Mouse (Mus musculus): ENCODE measurements around the gene Acyp2.

The Acyp2 gene

GRCm38 (mm10) chr11:30578931-30579330 is 70.5 kb downstream of the Acyp2 start:
- no peak for DNase-seq

- DNase-seq: peak; percentile 55
Measured at GRCm38 (mm10) chr11:30572790-30573395, 76.5 kb downstream of the Acyp2 start.

GRCm38 (mm10) chr11:30570568-30570967 is 78.8 kb downstream of the Acyp2 start:
- DNase-seq: no peak

GRCm38 (mm10) chr11:30560215-30560614 is 89.2 kb downstream of the Acyp2 start:
- no peak for DNase-seq

DNA sequence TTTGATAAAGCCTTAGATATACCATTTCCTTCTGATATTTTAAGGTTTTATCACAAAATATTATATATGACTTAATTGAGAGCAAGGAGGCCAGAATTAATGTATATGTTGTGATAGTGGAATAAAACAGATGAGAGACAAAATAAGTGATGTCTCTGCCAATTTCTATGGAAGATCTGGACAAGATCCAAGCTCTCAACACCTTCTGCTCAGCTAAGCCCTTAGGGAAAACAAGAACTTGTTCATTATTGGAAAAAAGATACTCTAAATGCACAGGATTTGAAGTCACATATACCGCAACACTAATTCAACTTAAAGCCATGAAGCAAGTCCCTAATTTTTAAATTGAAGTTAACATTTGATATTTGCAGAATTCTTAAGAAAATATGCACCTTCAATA is 96.0 kb downstream of the Acyp2 start:
- DNase-seq: no peak

DNA sequence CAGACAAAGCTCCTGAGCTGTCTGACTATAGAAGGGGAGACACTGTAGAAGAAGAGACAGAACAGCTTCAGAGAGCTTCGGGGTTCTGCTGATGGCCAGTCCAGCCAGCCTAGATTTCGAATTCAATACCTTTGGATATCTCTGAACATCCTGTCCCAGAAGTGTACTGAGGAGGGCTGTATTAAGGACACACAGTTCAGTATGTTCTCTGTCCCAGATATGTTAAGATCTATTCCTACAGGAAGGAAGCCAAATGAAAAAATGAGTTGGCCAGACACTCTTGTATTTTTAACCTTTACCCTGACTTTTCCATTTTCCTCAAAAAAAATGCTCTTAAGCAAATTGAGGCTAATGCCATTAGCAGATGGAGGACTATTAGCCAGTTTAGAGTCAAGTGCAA is 132.3 kb downstream of the Acyp2 start:
- DNase-seq: no peak

DNA sequence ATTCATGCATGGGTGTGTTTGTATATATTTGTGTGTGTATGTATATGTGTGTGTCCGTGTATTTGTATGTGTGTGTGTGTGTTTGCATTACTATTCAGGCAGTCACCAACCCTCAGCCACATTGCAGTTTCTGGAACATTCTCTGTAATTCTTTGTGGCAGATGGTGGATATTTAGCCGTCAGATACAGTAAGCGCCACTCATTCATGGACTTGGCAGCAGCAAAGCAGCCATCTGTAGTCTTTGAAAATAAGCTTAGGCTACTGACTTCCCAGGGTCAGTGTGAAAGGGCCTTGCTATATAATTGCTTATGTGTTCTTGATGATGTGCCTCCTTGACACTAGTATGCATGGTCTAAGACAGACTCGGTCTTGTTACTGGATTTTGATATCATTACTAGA is 141.2 kb downstream of the Acyp2 start:
- no peak for DNase-seq

DNA sequence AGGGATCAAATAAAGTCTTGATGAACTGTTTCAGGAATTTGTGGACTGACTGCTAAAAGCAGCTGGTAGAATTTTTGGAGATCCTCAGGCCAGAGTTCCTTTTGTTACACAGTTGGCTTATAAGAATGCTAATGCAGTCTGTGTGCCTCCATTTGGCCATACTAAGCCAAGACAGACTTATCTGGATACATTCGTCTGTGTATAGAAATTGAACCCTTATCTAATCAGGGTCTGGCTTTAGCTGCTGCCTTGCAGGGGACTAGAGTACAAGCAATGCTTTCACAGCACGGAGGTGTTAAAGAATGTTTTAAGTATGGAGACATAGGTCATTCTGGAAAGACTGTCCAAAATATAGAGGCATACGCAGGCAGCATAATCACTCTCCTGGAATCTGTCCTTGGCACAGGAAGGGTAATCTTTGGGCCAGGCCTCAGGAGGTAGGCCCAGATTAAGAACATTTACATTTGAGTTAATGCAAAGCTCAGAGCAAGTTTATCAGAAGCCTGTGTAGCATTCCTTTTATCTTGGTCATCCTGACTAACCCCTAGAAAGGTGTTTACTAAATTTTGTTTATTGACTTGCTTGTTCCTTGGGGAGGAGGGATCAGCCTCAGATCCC is 150.5 kb downstream of the Acyp2 start:
- no peak for DNase-seq

DNA sequence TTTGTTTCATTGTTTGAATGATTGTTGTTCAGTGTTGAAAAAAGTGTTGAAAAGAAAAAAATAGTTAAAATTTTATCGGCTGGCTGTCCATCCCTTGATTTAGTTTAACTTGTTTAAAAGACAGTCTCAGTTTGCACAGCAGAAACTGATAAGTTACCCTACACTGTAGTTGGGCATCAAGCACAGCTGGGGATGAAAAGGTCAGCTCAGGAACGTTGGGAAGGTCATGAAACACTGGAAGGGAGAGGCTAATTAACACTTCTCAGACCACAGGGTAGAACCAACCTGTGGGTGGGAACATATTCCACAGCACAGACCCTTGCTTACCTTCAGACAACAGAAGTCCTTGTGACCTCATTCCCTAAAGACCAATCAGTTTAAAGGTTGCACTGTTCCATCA is 152.2 kb downstream of the Acyp2 start:
- no peak for DNase-seq

DNA sequence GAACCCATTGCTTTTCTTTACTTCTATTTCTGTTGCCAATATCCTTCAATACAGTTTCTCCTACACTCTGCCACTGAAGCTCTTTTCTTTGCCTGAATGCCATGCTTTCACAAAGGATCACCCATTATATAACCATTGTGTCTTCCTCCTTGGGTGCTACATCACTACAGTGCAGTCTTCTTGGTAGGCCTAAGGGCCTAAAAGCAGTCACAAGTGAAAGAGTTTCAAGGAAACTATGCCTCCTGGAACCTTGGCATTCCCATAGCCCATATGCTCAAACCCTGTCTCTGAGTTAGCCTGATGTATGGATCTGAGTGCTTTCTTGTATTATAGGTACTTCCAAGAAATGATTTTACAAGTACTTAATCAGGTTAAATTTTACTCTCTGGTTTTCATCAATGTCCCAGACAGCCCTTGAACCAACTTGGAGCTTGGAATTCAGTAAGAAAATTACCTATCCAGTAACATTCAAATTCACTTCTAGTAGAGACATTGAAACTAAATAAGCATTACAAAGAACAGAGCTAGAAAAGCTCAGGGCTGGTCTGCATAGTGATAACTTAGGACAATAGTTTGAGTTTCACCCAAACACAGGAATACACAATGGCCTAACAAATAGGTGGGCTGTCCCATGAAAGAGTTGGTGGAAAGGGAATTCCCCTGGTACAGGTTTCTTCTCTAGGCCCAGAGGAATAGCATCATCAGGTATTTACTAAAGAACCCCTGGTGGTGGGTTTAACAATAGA is 157.7 kb downstream of the Acyp2 start:
- no peak for DNase-seq

DNA sequence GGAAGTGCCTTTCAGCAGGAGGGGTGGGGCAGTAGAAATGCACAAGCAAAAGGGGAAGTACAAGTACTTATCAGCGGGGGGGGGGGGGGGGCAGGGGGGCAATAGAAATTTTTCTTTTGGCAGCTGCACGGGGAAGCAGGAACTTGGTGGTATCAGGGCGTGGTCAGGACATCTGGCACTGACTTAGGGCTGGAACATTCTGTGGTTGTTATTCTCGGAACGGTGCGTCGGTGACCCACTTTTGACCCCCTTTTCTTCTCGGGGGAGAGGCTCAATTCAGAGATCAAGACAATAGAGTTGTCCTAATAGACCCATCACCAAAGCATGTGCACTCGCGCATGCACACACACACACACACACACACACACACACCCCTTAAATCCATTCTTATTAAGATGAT is 161.2 kb downstream of the Acyp2 start:
- no peak for DNase-seq

- no peak for DNase-seq
Measured at GRCm38 (mm10) chr11:30483286-30483685, 166.1 kb downstream of the Acyp2 start.

- peak; percentile 87 for DNase-seq
Measured at GRCm38 (mm10) chr11:30471751-30472593, 177.4 kb downstream of the Acyp2 start, which contains the start of gene 4930505A04Rik. Gene 4930505A04Rik, minus strand, starts transcription at chr11:30471827.

GRCm38 (mm10) chr11:30471187-30471586 is 178.2 kb downstream of the Acyp2 start:
- DNase-seq: no peak

Data from lung, postnatal 14 days (tissue).